Mouse (Mus musculus) heart, adult 8-10 months (tissue): ENCODE data around the gene Kcnh2. TPM values are rescaled to one million over a fixed set of nuclear protein-coding genes. Genes with fewer than 3 reads are reported as not detected.
A peak's percentile ranks its signal among the peaks of the same experiment; 100 is the strongest.

Source experiments
- DNase-seq: peaks from one replicate; pipeline ENCODE4 v3.0.0; 2022; ENCODE audit warnings: low spot score
- total RNA-seq, 4 experiments: library from RNA; stranded (reverse); gene quantifications; 2 replicates each; pipeline ENCODE4 v1.2.4; 2022

Gene Kcnh2
- total RNA-seq, 4 experiments from 2014 or later: 48.8 to 95.2 (median 71.0) TPM

DNA sequence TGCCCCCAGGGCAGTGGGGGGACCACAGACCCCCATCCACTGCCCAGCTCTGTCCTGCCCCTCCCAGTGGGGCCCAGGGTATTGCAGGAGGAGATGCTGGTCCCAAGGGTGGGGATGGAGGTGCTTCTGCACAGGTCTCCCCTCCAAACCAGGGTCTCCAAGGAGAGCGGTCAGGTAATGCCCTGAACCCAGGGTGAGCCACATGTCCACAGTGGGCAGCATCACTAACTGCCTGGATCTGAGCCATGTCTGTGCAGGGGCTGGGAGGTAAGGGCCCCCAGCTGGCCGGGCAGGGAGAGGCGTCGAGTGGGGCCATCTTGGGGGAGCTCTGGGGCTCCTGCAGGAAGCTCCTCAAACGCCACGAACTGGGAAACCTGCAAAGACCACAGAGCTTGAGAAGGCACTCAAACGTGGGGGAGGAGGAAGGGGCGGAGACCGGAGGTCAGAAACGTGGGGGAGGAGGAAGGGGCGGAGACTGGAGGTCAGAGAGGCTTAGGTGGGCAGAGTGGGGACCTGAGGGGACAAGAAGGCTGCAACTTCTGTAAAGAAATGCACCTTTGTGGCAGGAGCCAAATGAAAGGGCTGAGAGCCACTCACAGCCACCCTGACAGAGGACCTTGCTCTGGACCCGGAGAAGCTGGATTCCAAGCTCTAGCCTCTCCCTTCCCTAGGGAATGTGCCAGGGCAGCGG, 31.5 kb downstream of the Kcnh2 start:
- DNase-seq: no peak

DNA sequence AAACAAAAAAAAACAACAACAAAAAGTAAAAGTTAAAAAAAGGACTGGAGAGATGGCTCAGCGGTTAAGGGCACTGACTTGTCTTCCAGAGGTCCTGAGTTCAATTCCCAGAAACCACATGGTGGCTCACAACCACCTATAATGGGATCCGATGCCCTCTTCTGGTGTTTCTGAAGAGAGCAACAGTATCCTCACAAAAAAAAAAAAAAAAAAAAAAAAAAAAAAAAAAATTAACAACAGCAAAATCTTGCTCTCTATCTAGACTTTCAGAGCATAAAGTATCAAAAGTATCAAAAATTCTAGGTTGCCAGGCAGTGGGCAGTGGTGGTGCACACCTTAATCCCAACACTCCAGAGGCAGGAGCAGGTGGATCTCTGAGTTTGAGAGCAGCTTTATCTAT, 42.2 kb downstream of the Kcnh2 start:
- DNase-seq: no peak

DNA sequence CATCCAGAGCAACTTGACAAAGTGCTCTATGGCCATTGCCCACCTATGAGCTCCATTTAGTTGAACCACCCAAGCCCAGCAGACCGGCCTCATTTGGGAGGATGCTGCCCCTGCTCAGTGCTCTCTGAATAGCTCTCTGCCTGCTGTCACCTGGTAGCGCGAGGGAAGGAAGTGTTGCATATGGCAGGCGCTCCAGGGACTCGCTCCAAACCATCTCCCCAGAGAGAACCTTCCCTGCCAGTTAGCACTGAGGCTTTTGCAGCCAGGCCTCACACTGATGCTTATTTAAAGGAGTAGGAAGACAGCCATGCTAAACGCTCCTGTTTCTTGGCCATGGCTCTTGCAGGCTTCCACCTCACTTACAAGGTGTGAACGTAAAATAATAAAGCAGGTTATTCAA, 42.8 kb downstream of the Kcnh2 start:
- no peak for DNase-seq

- DNase-seq: no peak
These were observed 44.2 kb downstream of the Kcnh2 start for GRCm38 (mm10) chr5:24307118-24307777.

DNA sequence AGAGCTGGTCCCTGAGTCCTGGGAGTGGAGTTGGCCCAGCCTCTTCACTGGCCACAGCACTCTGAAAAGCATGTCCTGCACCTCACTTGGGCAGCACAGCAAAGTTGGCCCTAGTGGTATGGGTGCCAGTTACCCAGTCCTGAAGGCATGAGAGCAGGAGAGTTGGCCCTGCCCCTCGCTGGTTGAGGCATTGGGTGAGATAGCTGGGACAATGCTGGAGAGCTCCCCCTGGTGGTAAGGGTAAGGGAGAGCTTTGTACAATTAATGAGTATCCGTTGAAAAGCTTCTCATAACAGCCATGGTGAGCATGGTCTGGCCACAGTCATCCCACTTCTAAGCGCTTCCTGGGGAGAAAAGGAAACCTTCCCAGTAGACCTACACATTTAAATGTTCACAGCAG, 48.2 kb downstream of the Kcnh2 start:
- no peak for DNase-seq

- peak; percentile 23 for DNase-seq
These were observed 51.4 kb downstream of the Kcnh2 start for GRCm38 (mm10) chr5:24299845-24300589.

- DNase-seq: peak; percentile 70
These were observed 59.5 kb downstream of the Kcnh2 start for GRCm38 (mm10) chr5:24291954-24292353.

GRCm38 (mm10) chr5:24286221-24286970, 65.0 kb downstream of the Kcnh2 start:
- no peak for DNase-seq

- DNase-seq: no peak
These were observed 67.3 kb downstream of the Kcnh2 start for GRCm38 (mm10) chr5:24284145-24284544.

- no peak for DNase-seq
These were observed 68.2 kb downstream of the Kcnh2 start for GRCm38 (mm10) chr5:24283181-24283580.

GRCm38 (mm10) chr5:24280523-24280922, 70.9 kb downstream of the Kcnh2 start:
- no peak for DNase-seq

GRCm38 (mm10) chr5:24279527-24279926, 71.9 kb downstream of the Kcnh2 start:
- no peak for DNase-seq

DNA sequence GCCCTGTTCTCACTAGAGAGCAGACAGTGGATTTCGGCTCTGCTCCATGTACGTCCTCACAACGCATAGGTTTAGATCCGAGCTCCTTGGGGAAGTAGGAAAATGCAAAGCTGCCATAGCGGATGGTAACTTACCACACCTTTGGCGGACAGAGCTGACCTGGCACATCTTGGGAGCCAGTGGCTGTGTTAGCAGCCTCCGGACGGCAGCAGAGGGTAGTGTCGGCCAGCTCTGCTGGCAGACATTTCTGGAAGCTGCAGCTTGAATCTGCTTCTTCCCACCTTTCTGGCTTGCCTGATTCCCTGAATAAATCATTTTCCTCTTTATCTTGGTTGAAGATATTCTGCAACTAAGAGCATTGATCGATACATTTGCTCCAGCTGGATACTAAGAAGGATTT, 73.2 kb downstream of the Kcnh2 start:
- no peak for DNase-seq

- peak; percentile 36 for DNase-seq
These were observed 77.5 kb downstream of the Kcnh2 start for GRCm38 (mm10) chr5:24273683-24274621.

DNA sequence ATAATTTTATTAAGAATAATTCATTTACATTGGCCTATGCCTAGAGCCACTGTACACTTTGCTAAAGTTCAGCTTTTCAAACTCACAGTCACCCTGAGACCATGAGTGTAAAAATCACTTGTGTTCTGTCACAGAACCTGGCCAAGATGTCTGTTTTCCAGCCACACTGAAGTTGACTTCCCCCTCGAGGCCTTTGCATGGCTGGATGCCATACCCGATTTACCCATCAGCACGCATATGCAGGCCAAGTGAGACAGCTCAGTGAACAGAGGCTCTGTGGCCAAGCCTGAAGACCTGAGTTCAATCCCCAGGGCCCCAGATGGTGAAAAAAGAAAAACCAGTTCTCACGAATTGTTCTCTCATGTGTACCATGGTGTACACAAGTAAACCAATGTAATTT, 80.5 kb downstream of the Kcnh2 start:
- DNase-seq: no peak

Other genes starting within 250 kb of the Kcnh2 start
- 1 to 10 TPM; 7.0 to 9.2 (median 7.9) TPM for gene Nupl2, start 186.6 kb downstream of the Kcnh2 start, total RNA-seq
- 10 to 100 TPM; 21.4 to 26.9 (median 23.8) TPM for gene Nos3, start 13.2 kb upstream of the Kcnh2 start, total RNA-seq
- 1 to 10 TPM in 2 of 4 experiments, under 1 TPM in 2; 0.73 to 1.7 (median 1.1) TPM for gene Atg9b, start 40.5 kb upstream of the Kcnh2 start, total RNA-seq
- gene Abcb8, start 42.1 kb upstream of the Kcnh2 start, total RNA-seq: 100 to 1,000 TPM in 2 of 4 experiments, 10 to 100 TPM in 2; 96.5 to 106 (median 101) TPM
- gene Asic3, start 61.8 kb upstream of the Kcnh2 start, total RNA-seq: under 1 TPM in 1 of 4 experiments, not detected in 3; 0.16 TPM
- gene Cdk5, start 71.9 kb upstream of the Kcnh2 start, total RNA-seq: 10 to 100 TPM; 17.3 to 23.7 (median 19.1) TPM
- 10 to 100 TPM; 21.9 to 32.5 (median 24.7) TPM for gene Slc4a2, start 72.2 kb upstream of the Kcnh2 start, total RNA-seq
- 100 to 1,000 TPM; 297 to 351 (median 327) TPM for gene Fastk, start 93.7 kb upstream of the Kcnh2 start, total RNA-seq
- gene Tmub1, start 96.2 kb upstream of the Kcnh2 start, total RNA-seq: 10 to 100 TPM in 3 of 4 experiments, 1 to 10 TPM in 1; 9.8 to 12.3 (median 11.8) TPM
- gene Agap3, start 100.6 kb upstream of the Kcnh2 start, total RNA-seq: 100 to 1,000 TPM in 1 of 4 experiments, 10 to 100 TPM in 3; 88.8 to 101 (median 95.0) TPM
- not detected for gene Gbx1, start 175.6 kb upstream of the Kcnh2 start, total RNA-seq
- 100 to 1,000 TPM in 2 of 4 experiments, 10 to 100 TPM in 2; 97.3 to 112 (median 103) TPM for gene Asb10, start 189.4 kb upstream of the Kcnh2 start, total RNA-seq
- not detected for gene 4931409K22Rik, start 205.2 kb upstream of the Kcnh2 start, total RNA-seq
- 10 to 100 TPM; 53.6 to 60.6 (median 56.2) TPM for gene Abcf2, start 225.9 kb upstream of the Kcnh2 start, total RNA-seq
- gene Chpf2, start 235.1 kb upstream of the Kcnh2 start, total RNA-seq: 1 to 10 TPM; 7.4 to 9.5 (median 7.7) TPM